Mouse (Mus musculus) MEL (cell line): ENCODE measurements around the gene Ptgir. TPM values are rescaled to one million over a fixed set of nuclear protein-coding genes. Genes with fewer than 3 reads are reported as not detected.

Source experiments
- DNase-seq: peaks from one replicate; pipeline ENCODE4 v3.0.0; 2011; ENCODE audit warnings: low read depth, low spot score
- H3K27ac ChIP-seq: 2 replicates; pipeline ENCODE4 v1.5.1; 2012; ENCODE audit warnings: low read depth, mild to moderate bottlenecking, control low read depth, low read length, moderate library complexity; ENCODE audit not compliant: control insufficient read depth
- H3K27me3 ChIP-seq, 2 experiments: fragments of 150-350 bp in 1 of 2; sonication (generic) in 1 of 2; 2 replicates each; pipeline ENCODE4 v1.6.1; 2012; ENCODE audit warnings: low read length in 2 of 2, mild to moderate bottlenecking in 2 of 2, improper control_type of control experiment in 1 of 2, moderate library complexity in 1 of 2; ENCODE audit not compliant: insufficient read depth in 2 of 2, control insufficient read depth in 1 of 2
- H3K36me3 ChIP-seq, 2 experiments: 2 replicates each; pipeline ENCODE4 v1.6.1; 2012 to 2014; ENCODE audit warnings: low read length in 2 of 2, improper control_type of control experiment in 1 of 2, inconsistent platforms in 1 of 2, mild to moderate bottlenecking in 1 of 2; ENCODE audit not compliant: insufficient read depth in 2 of 2, control insufficient read depth in 1 of 2
- H3K4me1 ChIP-seq, 2 experiments: fragments of 150-350 bp in 1 of 2; sonication (generic) in 1 of 2; 2 replicates each; pipeline ENCODE4 v1.6.1; 2012; ENCODE audit warnings: low read length in 2 of 2, improper control_type of control experiment in 1 of 2, mild to moderate bottlenecking in 1 of 2; ENCODE audit not compliant: insufficient read depth in 2 of 2, control insufficient read depth in 1 of 2
- H3K4me3 ChIP-seq, 2 experiments: fragments of 150-350 bp in 1 of 2; sonication (generic) in 1 of 2; 2 replicates each; pipeline ENCODE4 v1.5.1; 2012; ENCODE audit warnings: low read depth in 2 of 2, low read length in 2 of 2, mild to moderate bottlenecking in 2 of 2, moderate library complexity in 2 of 2, control low read depth in 1 of 2, improper control_type of control experiment in 1 of 2; ENCODE audit not compliant: control insufficient read depth in 1 of 2, insufficient read depth in 1 of 2
- H3K79me2 ChIP-seq: 2 replicates; pipeline ENCODE4 v1.6.1; 2012; ENCODE audit warnings: mild to moderate bottlenecking, low read length, moderate library complexity; ENCODE audit not compliant: control insufficient read depth, poor library complexity, insufficient read depth
- H3K9ac ChIP-seq: 2 replicates; pipeline ENCODE4 v1.6.1; 2012; ENCODE audit warnings: low read depth, mild to moderate bottlenecking, control low read depth, low read length, moderate library complexity; ENCODE audit not compliant: control insufficient read depth, poor library complexity, severe bottlenecking
- H3K9me3 ChIP-seq: fragments of 150-350 bp; sonication (generic); replicated peaks from 2 replicates; pipeline ENCODE4 v1.6.1; 2012; ENCODE audit warnings: mild to moderate bottlenecking, low read length, improper control_type of control experiment, moderate library complexity; ENCODE audit not compliant: insufficient read depth
- BHLHE40 ChIP-seq: IDR thresholded peaks from 2 replicates; pipeline ENCODE4 v1.6.1; 2012; ENCODE audit warnings: low read depth, mild to moderate bottlenecking, inconsistent platforms, low read length, improper control_type of control experiment, borderline replicate concordance
- CHD2 ChIP-seq: IDR thresholded peaks from 2 replicates; pipeline ENCODE4 v1.6.1; 2011; ENCODE audit warnings: low read length, improper control_type of control experiment
- CTCF ChIP-seq, 3 experiments: IDR thresholded peaks in 2 of 3; conservative IDR thresholded peaks in 1 of 3; 2 replicates each; pipeline ENCODE4 v1.5.1; 2011 to 2012; ENCODE audit warnings: low read length in 3 of 3, low read depth in 2 of 3, mild to moderate bottlenecking in 2 of 3, improper control_type of control experiment in 1 of 3, inconsistent platforms in 1 of 3, mixed read lengths in 1 of 3, moderate library complexity in 1 of 3; ENCODE audit not compliant: control insufficient read depth in 1 of 3, insufficient read depth in 1 of 3, poor library complexity in 1 of 3, severe bottlenecking in 1 of 3
- ELF1 ChIP-seq: IDR thresholded peaks from 2 replicates; pipeline ENCODE4 v1.6.1; 2014; ENCODE audit warnings: low read depth, mild to moderate bottlenecking, inconsistent platforms, low read length, improper control_type of control experiment, moderate library complexity
- GABPA ChIP-seq: IDR thresholded peaks from 2 replicates; pipeline ENCODE4 v1.6.1; 2012; ENCODE audit warnings: low read depth, mild to moderate bottlenecking, inconsistent platforms, low read length, improper control_type of control experiment, moderate library complexity
- GATA1 ChIP-seq: IDR thresholded peaks from 2 replicates; pipeline ENCODE4 v1.6.1; 2011; ENCODE audit warnings: low read depth, low read length, improper control_type of control experiment
- HCFC1 ChIP-seq: IDR thresholded peaks from 2 replicates; pipeline ENCODE4 v1.6.1; 2012; ENCODE audit warnings: low read depth, mild to moderate bottlenecking, inconsistent platforms, low read length, improper control_type of control experiment, moderate library complexity
- MAX ChIP-seq: IDR thresholded peaks from 2 replicates; pipeline ENCODE4 v1.6.1; 2011; ENCODE audit warnings: low read length, improper control_type of control experiment
- MYB ChIP-seq: IDR thresholded peaks from 2 replicates; pipeline ENCODE4 v1.6.1; 2011; ENCODE audit warnings: mild to moderate bottlenecking, low read depth, low read length, improper control_type of control experiment
- NELFE ChIP-seq: IDR thresholded peaks from 2 replicates; pipeline ENCODE4 v1.6.1; 2011; ENCODE audit warnings: low read depth, low read length, improper control_type of control experiment
- NRF1 ChIP-seq: IDR thresholded peaks from 2 replicates; pipeline ENCODE4 v1.6.1; 2014; ENCODE audit warnings: low read depth, mild to moderate bottlenecking, inconsistent platforms, low read length, improper control_type of control experiment, moderate library complexity; ENCODE audit not compliant: poor library complexity, insufficient read depth, severe bottlenecking
- POLR2A ChIP-seq, 2 experiments: IDR thresholded peaks; 2 replicates each; pipeline ENCODE4 v1.6.1; 2011 to 2012; ENCODE audit warnings: low read length in 2 of 2, mild to moderate bottlenecking in 2 of 2, control low read depth in 1 of 2, improper control_type of control experiment in 1 of 2, low read depth in 1 of 2, moderate library complexity in 1 of 2; ENCODE audit not compliant: control insufficient read depth in 1 of 2, insufficient read depth in 1 of 2, poor library complexity in 1 of 2
- RAD21 ChIP-seq: IDR thresholded peaks from 2 replicates; pipeline ENCODE4 v1.6.1; 2011; ENCODE audit warnings: mild to moderate bottlenecking, low read depth, low read length, improper control_type of control experiment
- RCOR1 ChIP-seq: IDR thresholded peaks from 2 replicates; pipeline ENCODE4 v1.6.1; 2012; ENCODE audit warnings: low read depth, mild to moderate bottlenecking, inconsistent platforms, low read length, improper control_type of control experiment
- SMC3 ChIP-seq: IDR thresholded peaks from 2 replicates; pipeline ENCODE4 v1.6.1; 2011; ENCODE audit warnings: low read depth, low read length, improper control_type of control experiment
- TBP ChIP-seq: IDR thresholded peaks from 2 replicates; pipeline ENCODE4 v1.8.0; 2011; ENCODE audit warnings: low read depth, low read length, improper control_type of control experiment
- TCF12 ChIP-seq: IDR thresholded peaks from 2 replicates; pipeline ENCODE4 v1.6.1; 2014; ENCODE audit warnings: low read depth, mild to moderate bottlenecking, inconsistent platforms, low read length, improper control_type of control experiment, moderate library complexity
- UBTF ChIP-seq: IDR thresholded peaks from 2 replicates; pipeline ENCODE4 v1.6.1; 2012; ENCODE audit warnings: low read depth, mild to moderate bottlenecking, inconsistent platforms, low read length, improper control_type of control experiment, moderate library complexity, borderline replicate concordance; ENCODE audit not compliant: insufficient read depth
- ZKSCAN1 ChIP-seq: IDR thresholded peaks from 2 replicates; pipeline ENCODE4 v1.6.1; 2012; ENCODE audit warnings: low read depth, mild to moderate bottlenecking, inconsistent platforms, low read length, improper control_type of control experiment, moderate library complexity
- ZMIZ1 ChIP-seq: IDR thresholded peaks from 2 replicates; pipeline ENCODE4 v1.6.1; 2012; ENCODE audit warnings: low read depth, mild to moderate bottlenecking, inconsistent platforms, low read length, improper control_type of control experiment, moderate library complexity
- polyA plus RNA-seq, 2 experiments: library from polyadenylated mRNA; stranded (reverse) in 1 of 2; unstranded in 1 of 2; fragments of >175 nt in 1 of 2; fragments of >200 nt in 1 of 2; gene quantifications; 2 replicates each; pipeline versions ENCODE4 v1.2.1 to v1.2.4; 2012; ENCODE audit warnings: low replicate concordance in 2 of 2, low read depth in 1 of 2; ENCODE audit not compliant: insufficient read length in 2 of 2, insufficient read depth in 1 of 2, missing spikeins in 1 of 2
- total RNA-seq: library from RNA; depleted of rRNA; stranded (reverse); fragments of 300-350 nt; gene quantifications from 2 replicates; pipeline ENCODE4 v1.2.3, GENCODE M21; 2012

The Ptgir gene
- total and polyA plus RNA-seq, 3 experiments = 22.8 to 23.7 TPM; not detected in 1

- TF ChIP-seq MYB (no peak), CHD2 (no peak)
Measured at GRCm38 (mm10) chr7:16906281-16906680, at the start of gene Ptgir (continued).

- H3K27ac ChIP-seq = no peak overlapping the region
- H3K9ac ChIP-seq = no peak overlapping the region
- H3K27me3 ChIP-seq = no peaks in the 10 kb centered on the region
- 0 out of 4 replicates have a peak, but pooled peaks cover 0 to 2% of the 10 kb centered on the region in 2 experiments for H3K36me3 ChIP-seq
- 0 out of 4 replicates have a peak overlapping the region, but pooled peaks of 1 of the 2 experiments have one; percentile 25 for H3K4me3 ChIP-seq
- peak; percentile 73 for DNase-seq
- H3K4me1 ChIP-seq = 0 out of 4 replicates have a peak, but pooled peaks cover 0 to 3% of the 10 kb centered on the region in 2 experiments
- no peaks in the 10 kb centered on the region for H3K79me2 ChIP-seq
- TF ChIP-seq ZKSCAN1 = no peak
- TF ChIP-seq RAD21 = peak; percentile 32
- TF ChIP-seq RCOR1 = 0 out of 2 replicates have a peak, but pooled peaks have one; percentile 16
- TF ChIP-seq TCF12 = peak; percentile 28; the same call in 1 of the 2 replicates
- TF ChIP-seq BHLHE40 = no peak
- TF ChIP-seq CTCF (IDR thresholded peaks at IDR 0.05 in 2 of 3, conservative IDR thresholded peaks at IDR 0.05 in 1 of 3; ENCODE audit: control insufficient read depth in 1 of 3, insufficient read depth in 1 of 3, low read depth in 2 of 3, low read length in 3 of 3, poor library complexity in 1 of 3, severe bottlenecking in 1 of 3) = peak; percentile 48 to 85 (median 79)
- no peak for TF ChIP-seq MYB
- no peak for TF ChIP-seq MAX
- no peak for TF ChIP-seq UBTF
- TF ChIP-seq ELF1 = 0 out of 2 replicates have a peak, but pooled peaks have one; percentile 18
- no peak for TF ChIP-seq ZMIZ1
- TF ChIP-seq NRF1 = peak; percentile 37; the same call in 1 of the 2 replicates
- TF ChIP-seq TBP = no peak
- TF ChIP-seq GATA1 = peak; percentile 59; the same call in 1 of the 2 replicates
- 0 out of 2 replicates have a peak, but pooled peaks have one; percentile 48 for TF ChIP-seq HCFC1
- TF ChIP-seq GABPA = no peak
- TF ChIP-seq NELFE = no peak
- peak; percentile 70 for TF ChIP-seq SMC3
- no peak for TF ChIP-seq POLR2A (IDR thresholded peaks at IDR 0.05; ENCODE audit: control insufficient read depth in 1 of 2, insufficient read depth in 1 of 2, low read depth in 1 of 2, low read length in 2 of 2, poor library complexity in 1 of 2)
- no peaks in the 10 kb centered on the region for H3K9me3 ChIP-seq
Measured at GRCm38 (mm10) chr7:16858336-16858735, 48.0 kb upstream of the Ptgir start.
